Comparison of ENCODE assay signal across 12 mouse cellular contexts in the genomic region with DNA sequence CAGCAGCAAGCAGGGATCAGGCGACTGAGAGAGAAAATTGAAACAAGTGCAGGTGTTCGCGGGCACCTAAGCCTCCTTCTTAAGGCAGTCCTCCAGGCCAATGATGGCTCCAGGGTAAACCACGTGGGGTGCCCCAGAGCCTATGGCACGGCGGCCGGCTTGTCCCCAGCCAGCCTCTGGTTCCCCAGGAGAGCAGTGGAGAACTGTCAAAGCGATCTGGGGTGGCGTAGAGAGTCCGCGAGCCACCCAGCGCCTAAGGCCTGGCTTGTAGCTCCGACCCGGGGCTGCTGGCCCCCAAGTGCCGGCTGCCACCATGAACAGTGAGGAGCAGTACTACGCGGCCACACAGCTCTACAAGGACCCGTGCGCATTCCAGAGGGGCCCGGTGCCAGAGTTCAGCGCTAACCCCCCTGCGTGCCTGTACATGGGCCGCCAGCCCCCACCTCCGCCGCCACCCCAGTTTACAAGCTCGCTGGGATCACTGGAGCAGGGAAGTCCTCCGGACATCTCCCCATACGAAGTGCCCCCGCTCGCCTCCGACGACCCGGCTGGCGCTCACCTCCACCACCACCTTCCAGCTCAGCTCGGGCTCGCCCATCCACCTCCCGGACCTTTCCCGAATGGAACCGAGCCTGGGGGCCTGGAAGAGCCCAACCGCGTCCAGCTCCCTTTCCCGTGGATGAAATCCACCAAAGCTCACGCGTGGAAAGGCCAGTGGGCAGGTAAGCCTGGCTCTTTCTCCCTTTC. TPM values are rescaled to one million over a fixed set of nuclear protein-coding genes. Genes with fewer than 3 reads are reported as not detected.
A peak's percentile ranks its signal among the peaks of the same experiment; 100 is the strongest.
DNase-seq lines count a peak whose midpoint lies in the region; ATAC-seq lines count a peak whose summit lies in the region.
"Had no signal": no experiment of that assay in that cellular context is flagged by ENCODE, and none has a peak within 500 bp of the region (broad histone marks: within the 10 kb centered on the region; RNA-seq: fewer than 3 reads in every experiment).

TSS of gene Pdx1 (plus strand) at position 34 of the 747 bp plus-strand sequence.

- no peak within 1 kb of the TSS for H3K9ac ChIP-seq in embryonic facial prominence, embryonic 11.5 days (replicated peaks; ENCODE audit: low read length)

- peaks cover 80% of the 10 kb centered on the region for H3K27me3 ChIP-seq in embryonic facial prominence, embryonic 11.5 days (ENCODE audit: control insufficient read depth, insufficient read depth, low read length)

- ATAC-seq in embryonic facial prominence, embryonic 11.5 days (replicated peaks; ENCODE audit: insufficient number of reproducible peaks, low FRiP score, low TSS enrichment, low read depth), result peak; percentile 59; the same call in 1 of the 2 replicates
- peak; percentile 51; the same call in 1 of the 2 replicates for ATAC-seq in megakaryocyte-erythroid progenitor cell, adult 5-6 weeks (replicated peaks; ENCODE audit: low FRiP score, low TSS enrichment, poor library complexity, severe bottlenecking)

- H3K4me1 ChIP-seq in embryonic facial prominence, embryonic 11.5 days (ENCODE audit: control insufficient read depth, insufficient read depth, low read length), result no peaks in the 10 kb centered on the region

- WGBS in embryonic facial prominence, embryonic 11.5 days, result under 1% methylated on average over 44 of the region's 44 CpGs

- H3K4me3 ChIP-seq in embryonic facial prominence, embryonic 11.5 days (ENCODE audit: low read depth, low read length), result no peak within 1 kb of the TSS

- no peaks in the 10 kb centered on the region for H3K36me3 ChIP-seq in embryonic facial prominence, embryonic 11.5 days (replicated peaks; ENCODE audit: control insufficient read depth, insufficient read depth, low read depth, low read length)

- no peaks in the 10 kb centered on the region for H3K9me3 ChIP-seq in embryonic facial prominence, embryonic 11.5 days (replicated peaks; ENCODE audit: control insufficient read depth, low read length)

- no peak within 1 kb of the TSS for H3K4me2 ChIP-seq in embryonic facial prominence, embryonic 11.5 days (ENCODE audit: low read depth, low read length)

- DNase-seq in cerebellum, postnatal 10 days, result peak; percentile 19 to 20
- no peak for DNase-seq in cerebellum, adult 11 months
- DNase-seq in kidney, postnatal 4 days, result peak; percentile 26 to 44
- DNase-seq in kidney, adult 8-10 months, result no peak
- no peak for DNase-seq in embryonic facial prominence, embryonic 11.5 days (ENCODE audit: low spot score)
- no peak for DNase-seq in urinary bladder, postnatal 25 days (ENCODE audit: low spot score)
- DNase-seq in gastrocnemius, adult 18-20 months (ENCODE audit: low spot score), result no peak
- DNase-seq: thymus, adult 2 months had no signal

- H3K27ac ChIP-seq in embryonic facial prominence, embryonic 11.5 days (replicated peaks; ENCODE audit: low read depth, low read length), result no peak within 1 kb of the TSS

RNA-seq across cellular contexts. Expression of gene Pdx1, which starts in this region (rescaled TPM):
- not detected in 2 replicates for polyA plus RNA-seq in embryonic facial prominence, embryonic 11.5 days (2014; fragmentation: Nextera tagmentation; extraction: Ambion mirVana)
- total RNA-seq in megakaryocyte-erythroid progenitor cell, adult 5-6 weeks (2014; fragmentation: Nextera tagmentation), result not detected in 2 replicates
- not detected in 2 replicates for total RNA-seq in megakaryocyte-erythroid progenitor cell, adult 5-6 weeks (2017)
- not detected for total RNA-seq in gastrocnemius, adult 18-20 months (2021)
- total RNA-seq: liver, adult 2 months had no signal
- polyA plus RNA-seq: embryonic facial prominence, embryonic 14.5 days; gonadal fat pad, adult 2 months; liver, adult 2 months; thymus, adult 2 months had no signal

Comparison
In these comparisons a context has a peak if more than half of its experiments do, and no peak if none do; other contexts are left out.
1. DNase-seq: peak in cerebellum, postnatal 10 days (2 of 2) and kidney, postnatal 4 days (2 of 2); none in cerebellum, adult 11 months (single experiment), kidney, adult 8-10 months (0 of 2), embryonic facial prominence, embryonic 11.5 days (single experiment), urinary bladder, postnatal 25 days (single experiment) and gastrocnemius, adult 18-20 months (single experiment).
2. Peak in ATAC-seq in embryonic facial prominence, embryonic 11.5 days; RNA of the gene not detected or under 1 TPM.
3. Peak in ATAC-seq in megakaryocyte-erythroid progenitor cell, adult 5-6 weeks; RNA of the gene not detected or under 1 TPM.